Mouse (Mus musculus) liver, embryonic 14.5 days (tissue): ENCODE measurements at regions not wholly inside any gene's neighbourhood (a gene's known extent, or its start where the extent isn't known, plus 50 kb on each side); places are given as distances from the start of the nearest gene placed in this dataset.

ENCODE experiments used
- ATAC-seq: fragments of 200-750 bp; cut with Nextera tagmentation; 2 replicates; pipeline ENCODE4 v1.8.0; 2017; ENCODE audit warnings: moderate number of reproducible peaks, mild to moderate bottlenecking, moderate library complexity; ENCODE audit not compliant: insufficient read depth
- DNase-seq, 3 experiments: peaks; one replicate each; pipeline ENCODE4 v3.0.0-alpha.2; 2012 to 2013; ENCODE audit warnings: low read depth in 3 of 3, low spot score in 3 of 3
- H3K27ac ChIP-seq: fragments of 300-500 bp; sonication (generic); 2 replicates; pipeline ENCODE4 v1.5.1; 2014; ENCODE audit warnings: moderate library complexity, mild to moderate bottlenecking, control low read depth, inconsistent platforms
- H3K27me3 ChIP-seq: fragments of 300-500 bp; sonication (generic); 2 replicates; pipeline ENCODE4 v1.6.1; 2014; ENCODE audit warnings: mild to moderate bottlenecking, low read length, moderate library complexity; ENCODE audit not compliant: control insufficient read depth, insufficient read depth
- H3K36me3 ChIP-seq: fragments of 300-500 bp; sonication (generic); replicated peaks from 2 replicates; pipeline ENCODE4 v1.6.1; 2014; ENCODE audit warnings: low read depth; ENCODE audit not compliant: control insufficient read depth, insufficient read depth
- H3K4me1 ChIP-seq, 2 experiments: fragments of 200-500 bp in 1 of 2; fragments of 300-500 bp in 1 of 2; sonication (generic) in 1 of 2; replicated peaks; 2 replicates each; pipeline ENCODE4 v1.6.1; 2012 to 2014; ENCODE audit warnings: antibody characterized with exemption in 1 of 2, inconsistent platforms in 1 of 2, low read length in 1 of 2; ENCODE audit not compliant: control insufficient read depth in 2 of 2, insufficient read depth in 2 of 2
- H3K4me2 ChIP-seq: fragments of 300-500 bp; sonication (generic); 2 replicates; pipeline ENCODE4 v1.6.1; 2014; ENCODE audit warnings: low read depth, mild to moderate bottlenecking, control low read depth, moderate library complexity
- H3K4me3 ChIP-seq, 2 experiments: fragments of 200-500 bp in 1 of 2; fragments of 300-500 bp in 1 of 2; sonication (generic) in 1 of 2; 2 replicates each; pipeline ENCODE4 v1.5.1; 2012 to 2014; ENCODE audit warnings: low read depth in 2 of 2, low read length in 2 of 2, mild to moderate bottlenecking in 2 of 2, control low read depth in 1 of 2, inconsistent platforms in 1 of 2, moderate library complexity in 1 of 2; ENCODE audit not compliant: insufficient read depth in 1 of 2
- H3K9ac ChIP-seq: fragments of 300-500 bp; sonication (generic); replicated peaks from 2 replicates; pipeline ENCODE4 v1.6.1; 2014; ENCODE audit warnings: mild to moderate bottlenecking, control low read depth, moderate library complexity
- H3K9me3 ChIP-seq: fragments of 300-500 bp; sonication (generic); 2 replicates; pipeline ENCODE4 v1.6.1; 2016; ENCODE audit warnings: low read length, mixed read lengths; ENCODE audit not compliant: control insufficient read depth
- CTCF ChIP-seq: IDR thresholded peaks from 2 replicates; pipeline ENCODE4 v1.5.1; 2016; ENCODE audit warnings: antibody characterized with exemption, low read depth, control low read depth
- EP300 ChIP-seq: IDR thresholded peaks from 2 replicates; pipeline ENCODE4 v1.6.1; 2016; ENCODE audit warnings: antibody characterized with exemption, low read depth
- WGBS: fragments of 180-500 bp; shearing (Covaris S2); extraction: QIAGEN DNeasy Blood & Tissue Kit; methylation state at CpG from one replicate; pipeline ENCODE4 v1.1.7; 2014; ENCODE audit not compliant: insufficient replicate concordance; 5-methylcytosine and 5-hydroxymethylcytosine counted together

GRCm38 (mm10) chr2:106415474-106416019 lies 277.5 kb upstream of the Mpped2 start:
- 71% methylated on average over 7 of the region's 7 CpGs for WGBS

GRCm38 (mm10) chr2:106418181-106418580 lies 274.9 kb upstream of the Mpped2 start:
- no peaks in the 10 kb centered on the region for H3K27me3 ChIP-seq
- no peak overlapping the region for H3K9ac ChIP-seq
- H3K4me3 ChIP-seq = no peak overlapping the region
- no peaks in the 10 kb centered on the region for H3K4me1 ChIP-seq
- H3K4me2 ChIP-seq = no peak overlapping the region
- TF ChIP-seq EP300 = no peak
- TF ChIP-seq CTCF = no peak
- ATAC-seq = no peak
- H3K36me3 ChIP-seq = no peaks in the 10 kb centered on the region
- no peak overlapping the region for H3K27ac ChIP-seq
- no peak for DNase-seq
- no peaks in the 10 kb centered on the region for H3K9me3 ChIP-seq
- 68% methylated on average over 2 of the region's 2 CpGs for WGBS

More at GRCm38 (mm10) chr2:106415474-106416019, 277.5 kb upstream of the Mpped2 start:
- Histone ChIP-seq H3K27me3 (no peaks in the 10 kb centered on the region), H3K9me3 (no peaks in the 10 kb centered on the region), H3K4me2 (no peak overlapping the region), H3K4me1 (no peaks in the 10 kb centered on the region), H3K27ac (no peak overlapping the region), H3K36me3 (no peaks in the 10 kb centered on the region), H3K4me3 (no peak overlapping the region), H3K9ac (no peak overlapping the region)
- no peak for TF ChIP-seq CTCF
- TF ChIP-seq EP300 = no peak
- no peak for DNase-seq
- no peak for ATAC-seq

DNA sequence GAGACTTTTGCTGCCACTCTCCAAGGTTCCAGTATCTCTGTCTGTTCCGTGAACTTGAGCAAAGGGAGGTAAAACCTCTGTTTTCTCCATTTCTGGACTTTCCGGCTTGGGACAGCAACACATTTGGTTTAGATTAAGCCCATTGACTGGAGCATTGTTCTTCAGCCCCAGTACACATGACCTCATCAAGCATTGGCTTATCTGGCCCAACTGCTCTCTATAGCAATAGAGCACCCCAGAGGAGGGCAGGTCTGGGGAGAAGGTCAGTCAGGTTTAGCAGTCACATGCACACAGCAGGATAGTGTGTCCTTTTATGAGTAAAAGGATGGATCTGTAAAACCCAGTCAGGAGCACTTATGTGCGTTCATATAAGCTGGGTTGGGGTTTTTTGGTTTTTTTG lies 268.1 kb upstream of the Mpped2 start:
- DNase-seq = no peak
- no peak for ATAC-seq
- 57% methylated on average over 3 of the region's 3 CpGs for WGBS
- H3K4me2 ChIP-seq = no peak overlapping the region
- no peak overlapping the region for H3K4me3 ChIP-seq
- TF ChIP-seq CTCF (no peak), EP300 (no peak)
- H3K4me1 ChIP-seq = no peaks in the 10 kb centered on the region
- H3K9ac ChIP-seq = no peak overlapping the region
- no peaks in the 10 kb centered on the region for H3K9me3 ChIP-seq
- H3K27ac ChIP-seq = no peak overlapping the region
- no peaks in the 10 kb centered on the region for H3K36me3 ChIP-seq
- H3K27me3 ChIP-seq = no peaks in the 10 kb centered on the region

GRCm38 (mm10) chr2:106425451-106425881 lies 267.6 kb upstream of the Mpped2 start:
- Histone ChIP-seq H3K4me1 (no peaks in the 10 kb centered on the region), H3K27me3 (no peaks in the 10 kb centered on the region), H3K36me3 (no peaks in the 10 kb centered on the region), H3K27ac (no peak overlapping the region), H3K4me2 (no peak overlapping the region), H3K9ac (no peak overlapping the region), H3K4me3 (no peak overlapping the region), H3K9me3 (no peaks in the 10 kb centered on the region)
- TF ChIP-seq CTCF = no peak
- no peak for TF ChIP-seq EP300
- DNase-seq = no peak
- WGBS = 57% methylated on average over 4 of the region's 4 CpGs
- ATAC-seq = no peak

- Histone ChIP-seq H3K4me3 (no peak overlapping the region), H3K4me2 (no peak overlapping the region), H3K9me3 (no peaks in the 10 kb centered on the region), H3K27me3 (no peaks in the 10 kb centered on the region), H3K4me1 (no peaks in the 10 kb centered on the region), H3K9ac (no peak overlapping the region), H3K27ac (no peak overlapping the region), H3K36me3 (no peaks in the 10 kb centered on the region)
- DNase-seq = no peak
- no peak for TF ChIP-seq CTCF
- TF ChIP-seq EP300 = no peak
- no peak for ATAC-seq
- 65% methylated on average over 1 of the region's 1 CpGs for WGBS
Observed at GRCm38 (mm10) chr2:106426010-106426409, 267.1 kb upstream of the Mpped2 start.
